Comparison of ENCODE assay signal across 7 mouse cellular contexts in genomic region chr9:110742295-110742950, GRCm38 (mm10). TPM values are rescaled to one million over a fixed set of nuclear protein-coding genes. Genes with fewer than 3 reads are reported as not detected.
A peak's percentile ranks its signal among the peaks of the same experiment; 100 is the strongest.
DNase-seq lines count a peak whose midpoint lies in the region; ATAC-seq and TF ChIP-seq lines count a peak whose summit lies in the region.

No protein-coding gene starts in this region.

- peaks cover 2 to 4% of the 10 kb centered on the region in 2 experiments; a peak in 1 of 4 replicates for H3K4me1 ChIP-seq in CH12.LX (ENCODE audit: control insufficient read depth in 1 of 2, insufficient read depth in 2 of 2)
- H3K4me1 ChIP-seq in ES-E14 (ENCODE audit: control insufficient read depth in 2 of 2, insufficient read depth in 2 of 2, low read length in 2 of 2, poor library complexity in 1 of 2) = peaks cover 0 to 2% of the 10 kb centered on the region in 2 experiments; a peak in 2 of 4 replicates
- H3K4me1 ChIP-seq in forebrain, embryonic 15.5 days = peaks cover 22% of the 10 kb centered on the region
- H3K4me1 ChIP-seq in kidney, embryonic 14.5 days (ENCODE audit: control insufficient read depth, insufficient read depth, low read length) = peaks cover 37% of the 10 kb centered on the region
- H3K4me1 ChIP-seq in midbrain, embryonic 10.5 days = peaks cover 62% of the 10 kb centered on the region

- H3K9ac ChIP-seq in CH12.LX (ENCODE audit: insufficient read depth, low read depth) (peak overlapping the region; percentile 49), ES-E14 (ENCODE audit: insufficient read depth, low read depth, low read length, poor library complexity, severe bottlenecking) (peak overlapping the region; percentile 73)
- H3K9ac ChIP-seq in forebrain, embryonic 15.5 days (replicated peaks) = peak overlapping the region; percentile 64
- H3K9ac ChIP-seq in kidney, embryonic 14.5 days (ENCODE audit: low read depth, low read length) = peak overlapping the region; percentile 88

- no peaks in the 10 kb centered on the region for H3K79me2 ChIP-seq in CH12.LX (replicated peaks; ENCODE audit: control insufficient read depth, extremely low read depth, insufficient read depth, poor library complexity, severe bottlenecking)

- no peak overlapping the region for H3K27ac ChIP-seq in CH12.LX (ENCODE audit: insufficient read depth, low read depth)
- H3K27ac ChIP-seq in ES-E14 (ENCODE audit: insufficient read depth, low read depth, low read length, poor library complexity, severe bottlenecking) = no peak overlapping the region
- no peak overlapping the region for H3K27ac ChIP-seq in forebrain, embryonic 15.5 days (replicated peaks)
- peak overlapping the region; percentile 86 for H3K27ac ChIP-seq in kidney, embryonic 14.5 days (ENCODE audit: low read depth, low read length)
- H3K27ac ChIP-seq in midbrain, embryonic 10.5 days (replicated peaks) = peak overlapping the region; percentile 93

- dilution Hi-C loops in CH12.LX (cut with MboI; ENCODE audit: extremely low pct_ligation_motif_present, extremely low pct_unique_long_range_greater_than_20kb, low sequenced_read_pairs) = no loop called here

- no peak for DNase-seq in CH12.LX (ENCODE audit: extremely low read depth)
- DNase-seq in ES-E14 (ENCODE audit: low read depth, low spot score) = no peak
- peak; percentile 77 for DNase-seq in midbrain, embryonic 10.5 days (ENCODE audit: low spot score)
- no peak for DNase-seq in ovary, adult 18-20 months (ENCODE audit: low spot score)

- H3K4me3 ChIP-seq in CH12.LX (replicated peaks in 1 of 3; ENCODE audit: low read depth in 2 of 3, low read length in 2 of 3, poor library complexity in 1 of 3) (peak overlapping the region; percentile 5 to 68 (median 16)), ES-E14 (ENCODE audit: insufficient read depth in 1 of 2, low read depth in 1 of 2, low read length in 2 of 2, poor library complexity in 1 of 2, severe bottlenecking in 1 of 2) (peak overlapping the region; percentile 74 to 92)
- peak overlapping the region; percentile 62 for H3K4me3 ChIP-seq in forebrain, embryonic 15.5 days
- peak overlapping the region; percentile 73 for H3K4me3 ChIP-seq in kidney, embryonic 14.5 days (ENCODE audit: low read length)
- H3K4me3 ChIP-seq in midbrain, embryonic 10.5 days = peak overlapping the region; percentile 81

- TF ChIP-seq POLR2A in CH12.LX (IDR thresholded peaks at IDR 0.05; ENCODE audit: low read depth, low read length) = no peak

- H3K36me3 ChIP-seq in CH12.LX (replicated peaks in 1 of 2; ENCODE audit: control insufficient read depth in 1 of 2, insufficient read depth in 1 of 2, low read length in 1 of 2) (no peaks in the 10 kb centered on the region), ES-E14 (ENCODE audit: control insufficient read depth, insufficient read depth, low read length, poor library complexity, severe bottlenecking) (no peaks in the 10 kb centered on the region)
- H3K36me3 ChIP-seq in forebrain, embryonic 15.5 days = no peaks in the 10 kb centered on the region
- H3K36me3 ChIP-seq in kidney, embryonic 14.5 days (ENCODE audit: control insufficient read depth, insufficient read depth, low read length) = no peaks in the 10 kb centered on the region; the same call in 1 of the 2 replicates
- 0 out of 2 replicates have a peak, but pooled peaks cover 7% of the 10 kb centered on the region for H3K36me3 ChIP-seq in midbrain, embryonic 10.5 days

- in situ Hi-C loops in CH12.LX (cut with MboI; ENCODE audit: low pct_ligation_motif_present, low pct_unique_long_range_greater_than_20kb, low sequenced_read_pairs) (no loop called here), ES-E14 (cut with MboI; ENCODE audit: low sequenced_read_pairs in 2 of 2, unreplicated experiment in 2 of 2) (no loop called here)

- TF ChIP-seq CTCF in CH12.LX (conservative IDR thresholded peaks at IDR 0.05 in 1 of 2, IDR thresholded peaks at IDR 0.05 in 1 of 2; ENCODE audit: low read depth in 2 of 2, low read length in 2 of 2) = no peak

- WGBS in forebrain, embryonic 15.5 days = under 1% methylated on average over 52 of the region's 71 CpGs
- WGBS in kidney, embryonic 14.5 days = 1% methylated on average over 37 of the region's 71 CpGs
- WGBS in midbrain, embryonic 10.5 days = under 1% methylated on average over 61 of the region's 71 CpGs

- H3K9me3 ChIP-seq in CH12.LX (replicated peaks; ENCODE audit: low read length) (peaks cover 2% of the 10 kb centered on the region), ES-E14 (ENCODE audit: control insufficient read depth, insufficient read depth, low read depth, low read length) (no peaks in the 10 kb centered on the region)
- no peaks in the 10 kb centered on the region for H3K9me3 ChIP-seq in forebrain, embryonic 15.5 days
- no peaks in the 10 kb centered on the region for H3K9me3 ChIP-seq in kidney, embryonic 14.5 days (ENCODE audit: control insufficient read depth, low read length)
- no peaks in the 10 kb centered on the region for H3K9me3 ChIP-seq in midbrain, embryonic 10.5 days (replicated peaks)

- TF ChIP-seq RAD21 in CH12.LX (IDR thresholded peaks at IDR 0.05; ENCODE audit: low read depth, low read length) = no peak

- peaks cover 78% of the 10 kb centered on the region for H3K27me3 ChIP-seq in CH12.LX (replicated peaks)
- peaks cover 30% of the 10 kb centered on the region for H3K27me3 ChIP-seq in forebrain, embryonic 15.5 days
- H3K27me3 ChIP-seq in kidney, embryonic 14.5 days (ENCODE audit: control insufficient read depth, insufficient read depth, low read length) = peaks cover 7% of the 10 kb centered on the region; the same call in 1 of the 2 replicates
- H3K27me3 ChIP-seq in midbrain, embryonic 10.5 days (ENCODE audit: low read depth, poor library complexity, severe bottlenecking) = peaks cover 74% of the 10 kb centered on the region

- peak overlapping the region; percentile 87 for H3K4me2 ChIP-seq in CH12.LX (ENCODE audit: insufficient read depth, low read depth, poor library complexity, severe bottlenecking)
- peak overlapping the region; percentile 98 for H3K4me2 ChIP-seq in forebrain, embryonic 15.5 days (replicated peaks)
- H3K4me2 ChIP-seq in kidney, embryonic 14.5 days (replicated peaks; ENCODE audit: low read depth, low read length) = peak overlapping the region; percentile 89

- peak; percentile 79 for ATAC-seq in forebrain, embryonic 15.5 days (replicated peaks)
- ATAC-seq in kidney, embryonic 14.5 days (ENCODE audit: low FRiP score, low TSS enrichment) = peak; percentile 63
- ATAC-seq in erythroid progenitor cell, adult 5-6 weeks (replicated peaks; ENCODE audit: low FRiP score, poor library complexity, severe bottlenecking) = no peak

- TF ChIP-seq EP300 in CH12.LX (IDR thresholded peaks at IDR 0.05; ENCODE audit: low read length) = no peak

TF ChIP-seq in CH12.LX, 34 proteins besides CTCF, POLR2A, EP300 and RAD21 (continues in another document):
- no peak for TF ChIP-seq MAZ (IDR thresholded peaks at IDR 0.05; ENCODE audit: low read depth, low read length)
- no peak for TF ChIP-seq KAT2A (IDR thresholded peaks at IDR 0.05; ENCODE audit: insufficient replicate concordance, low read length)
- TF ChIP-seq USF2 (conservative IDR thresholded peaks at IDR 0.05; ENCODE audit: low read depth, low read length) = no peak
- no peak for TF ChIP-seq SIN3A (IDR thresholded peaks at IDR 0.05; ENCODE audit: low read length)
- TF ChIP-seq POLR2AphosphoS2 (IDR thresholded peaks at IDR 0.05; ENCODE audit: low read depth, low read length) = no peak

TF ChIP-seq in ES-E14, 5 proteins besides CTCF, POLR2A, EP300 and RAD21:
- TF ChIP-seq ZC3H11A (IDR thresholded peaks at IDR 0.05; ENCODE audit: borderline replicate concordance, low read depth, low read length) (no peak), HCFC1 (IDR thresholded peaks at IDR 0.05; ENCODE audit: borderline replicate concordance, insufficient read depth, low read length) (no peak), MAFK (IDR thresholded peaks at IDR 0.05; ENCODE audit: insufficient read depth, low read depth, low read length) (no peak), ZNF384 (IDR thresholded peaks at IDR 0.05; ENCODE audit: low read depth, low read length) (no peak), CHD2 (IDR thresholded peaks at IDR 0.05; ENCODE audit: low read depth, low read length) (no peak)

RNA-seq across cellular contexts. Expression of gene Myl3, which starts 0.8 kb away (rescaled TPM):
- total RNA-seq in CH12.LX (2012; rRNA removed) (not detected in 2 replicates), CH12.LX (2014; rRNA removed) (not detected in 2 replicates), ES-E14 (2012; rRNA removed) (0.48 and 0.89 TPM in 2 replicates)
- polyA plus RNA-seq in CH12.LX (2012; ENCODE audit: insufficient read length, low read depth) = not detected in 2 replicates
- 0.45 and 1.3 TPM in 2 replicates for polyA plus RNA-seq in forebrain, embryonic 15.5 days (2015; fragmentation: Nextera tagmentation; extraction: Ambion mirVana)
- polyA plus RNA-seq in kidney, embryonic 14.5 days (2014; fragmentation: Nextera tagmentation; extraction: Ambion mirVana) = 0.96 and 1.4 TPM in 2 replicates
- polyA plus RNA-seq in midbrain, embryonic 10.5 days (2016; fragmentation: Nextera tagmentation; extraction: Ambion mirVana) = 0.36 and 0.51 TPM in 2 replicates
- total RNA-seq in erythroid progenitor cell, adult 5-6 weeks (2015; ENCODE audit: low replicate concordance) = not detected in 2 replicates
- not detected in 2 replicates for total RNA-seq in erythroid progenitor cell, adult 5-6 weeks (2017; ENCODE audit: low replicate concordance)

RNA-seq across cellular contexts. Expression of gene Pth1r, which starts 4.5 kb away (rescaled TPM):
- total RNA-seq in CH12.LX (2012; rRNA removed) = 0.34 and 0.76 TPM in 2 replicates
- not detected in 2 replicates for total RNA-seq in CH12.LX (2014; rRNA removed)
- polyA plus RNA-seq in CH12.LX (2012; ENCODE audit: insufficient read length, low read depth) = 0.10 and 0.35 TPM in 2 replicates
- 3.2 and 6.8 TPM in 2 replicates for total RNA-seq in ES-E14 (2012; rRNA removed)
- 6.3 and 7.0 TPM in 2 replicates for polyA plus RNA-seq in forebrain, embryonic 15.5 days (2015; fragmentation: Nextera tagmentation; extraction: Ambion mirVana)
- 27.3 and 40.9 TPM in 2 replicates for polyA plus RNA-seq in kidney, embryonic 14.5 days (2014; fragmentation: Nextera tagmentation; extraction: Ambion mirVana)
- polyA plus RNA-seq in midbrain, embryonic 10.5 days (2016; fragmentation: Nextera tagmentation; extraction: Ambion mirVana) = 30.9 and 33.9 TPM in 2 replicates
- total RNA-seq in erythroid progenitor cell, adult 5-6 weeks (2015; ENCODE audit: low replicate concordance) = 1.3 TPM in 1 of 2 replicates, not detected in the other
- 0.77 TPM in 1 of 2 replicates, not detected in the other for total RNA-seq in erythroid progenitor cell, adult 5-6 weeks (2017; ENCODE audit: low replicate concordance)

RNA-seq across cellular contexts. Expression of gene Prss42, which starts 55.5 kb away (rescaled TPM):
- total RNA-seq in CH12.LX (2012; rRNA removed) (0.29 and 0.34 TPM in 2 replicates), CH12.LX (2014; rRNA removed) (0.28 TPM in 1 of 2 replicates, not detected in the other), ES-E14 (2012; rRNA removed) (7.5 and 14.8 TPM in 2 replicates)
- 1.1 and 1.2 TPM in 2 replicates for polyA plus RNA-seq in CH12.LX (2012; ENCODE audit: insufficient read length, low read depth)
- polyA plus RNA-seq in forebrain, embryonic 15.5 days (2015; fragmentation: Nextera tagmentation; extraction: Ambion mirVana) = not detected in 2 replicates
- polyA plus RNA-seq in kidney, embryonic 14.5 days (2014; fragmentation: Nextera tagmentation; extraction: Ambion mirVana) = not detected in 2 replicates
- polyA plus RNA-seq in midbrain, embryonic 10.5 days (2016; fragmentation: Nextera tagmentation; extraction: Ambion mirVana) = not detected in 2 replicates
- total RNA-seq in erythroid progenitor cell, adult 5-6 weeks (2015; ENCODE audit: low replicate concordance) = not detected in 2 replicates
- not detected in 2 replicates for total RNA-seq in erythroid progenitor cell, adult 5-6 weeks (2017; ENCODE audit: low replicate concordance)

Comparison
In these comparisons a context has a peak if more than half of its experiments do, and no peak if none do; other contexts are left out.
1. H3K27ac ChIP-seq: peak in kidney, embryonic 14.5 days (single experiment) and midbrain, embryonic 10.5 days (single experiment); none in CH12.LX (single experiment), ES-E14 (single experiment) and forebrain, embryonic 15.5 days (single experiment).
2. H3K4me3 ChIP-seq: peak in every context shown above with its lines; median percentile 83 in ES-E14; 81 in midbrain, embryonic 10.5 days; 73 in kidney, embryonic 14.5 days; 62 in forebrain, embryonic 15.5 days; 16 in CH12.LX.
3. Peak in every context shown above with its lines, with median percentiles within 50 percentile points of each other: H3K4me2 ChIP-seq and H3K9ac ChIP-seq.